Mouse (Mus musculus): ENCODE measurements around the gene Tff3. TPM values are rescaled to one million over a fixed set of nuclear protein-coding genes. Genes with fewer than 3 reads are reported as not detected.

Gene Tff3
- polyA plus RNA-seq, 1 experiment from 2014 or later: not detected

DNA sequence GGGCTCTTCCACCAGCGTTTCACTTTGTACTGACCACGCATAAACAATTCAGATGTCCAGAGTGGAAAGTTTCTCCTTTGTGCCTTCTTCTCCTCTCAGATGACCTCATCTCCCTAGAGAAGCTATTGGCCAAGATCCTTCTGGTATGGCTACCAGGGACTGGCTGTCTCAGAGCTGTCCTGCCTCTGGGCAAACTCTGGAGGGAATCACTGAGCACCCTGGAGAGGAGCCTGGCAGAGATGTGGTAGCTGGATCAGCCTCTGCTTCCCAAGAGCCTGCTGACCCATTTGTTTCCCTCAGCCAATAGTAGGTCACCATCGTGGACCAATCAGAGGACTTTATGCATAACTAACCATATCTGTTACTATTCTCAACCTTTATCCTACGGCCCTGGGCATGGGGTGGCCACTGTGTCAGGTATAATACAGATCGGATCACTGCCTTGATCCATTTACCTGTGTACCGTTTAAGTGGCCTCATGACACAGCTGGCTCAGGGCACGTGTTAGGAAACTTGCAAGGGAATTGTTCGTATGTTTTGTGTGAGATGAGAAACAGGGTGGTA, 26.4 kb downstream of the Tff3 start:
- Histone ChIP-seq H3K9ac (ENCODE audit: low read length) (no peak overlapping the region), H3K27ac (replicated peaks in 1 of 2; ENCODE audit: control insufficient read depth in 1 of 2, insufficient read depth in 1 of 2, low read depth in 2 of 2, low read length in 2 of 2) (no peak overlapping the region), H3K4me3 (ENCODE audit: control insufficient read depth in 1 of 2, insufficient read depth in 1 of 2, low read depth in 1 of 2, low read length in 2 of 2) (no peak overlapping the region), H3K27me3 (ENCODE audit: control insufficient read depth, insufficient read depth, low read length) (no peaks in the 10 kb centered on the region), H3K9me3 (ENCODE audit: control insufficient read depth, low read length) (no peaks in the 10 kb centered on the region), H3K4me1 (ENCODE audit: control insufficient read depth in 2 of 2, insufficient read depth in 2 of 2, low read length in 2 of 2) (peaks cover 0 to 2% of the 10 kb centered on the region in 2 experiments; a peak in 1 of 4 replicates), H3K36me3 (ENCODE audit: control insufficient read depth, insufficient read depth, low read length) (peaks cover 3% of the 10 kb centered on the region; the same call in 1 of the 2 replicates), H3K4me2 (ENCODE audit: low read length) (no peak overlapping the region)
- 78% methylated on average over 8 of the region's 8 CpGs for WGBS
- no peak for ATAC-seq (ENCODE audit: insufficient number of reproducible peaks, insufficient read depth, low FRiP score, low read depth)

DNA sequence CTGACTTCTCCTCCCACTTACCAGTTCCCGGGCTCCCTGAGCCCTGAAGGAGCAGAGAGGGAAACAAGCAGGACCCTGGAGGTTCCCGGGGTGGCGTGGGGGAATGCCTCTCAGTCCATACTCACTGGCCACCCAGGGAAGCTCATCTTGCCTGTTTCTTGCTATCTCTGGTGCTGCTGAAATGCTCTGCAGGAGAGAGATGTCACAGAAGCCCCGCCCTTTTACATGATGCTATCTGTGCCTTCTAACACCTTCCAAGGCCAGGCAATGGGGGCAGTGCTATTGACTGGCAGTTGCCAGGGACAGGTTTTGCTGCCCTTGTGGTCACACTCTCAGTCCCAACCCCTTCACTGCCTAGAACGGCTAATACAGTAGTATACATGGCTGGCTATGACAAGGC, 30.7 kb downstream of the Tff3 start:
- Histone ChIP-seq H3K4me1 (ENCODE audit: control insufficient read depth in 2 of 2, insufficient read depth in 2 of 2, low read length in 2 of 2) (peaks cover 0 to 2% of the 10 kb centered on the region in 2 experiments; a peak in 1 of 4 replicates), H3K36me3 (ENCODE audit: control insufficient read depth, insufficient read depth, low read length) (peaks cover 9% of the 10 kb centered on the region), H3K27me3 (ENCODE audit: control insufficient read depth, insufficient read depth, low read length) (no peaks in the 10 kb centered on the region), H3K27ac (replicated peaks in 1 of 2; ENCODE audit: control insufficient read depth in 1 of 2, insufficient read depth in 1 of 2, low read depth in 2 of 2, low read length in 2 of 2) (no peak overlapping the region), H3K4me2 (ENCODE audit: low read length) (no peak overlapping the region), H3K9me3 (ENCODE audit: control insufficient read depth, low read length) (peaks cover 3% of the 10 kb centered on the region; the same call in 1 of the 2 replicates), H3K4me3 (ENCODE audit: control insufficient read depth in 1 of 2, insufficient read depth in 1 of 2, low read depth in 1 of 2, low read length in 2 of 2) (no peak overlapping the region), H3K9ac (ENCODE audit: low read length) (no peak overlapping the region)
- 57% methylated on average over 5 of the region's 5 CpGs for WGBS
- no peak for ATAC-seq (ENCODE audit: insufficient number of reproducible peaks, insufficient read depth, low FRiP score, low read depth)

GRCm38 (mm10) chr17:31096893-31097292, 32.6 kb downstream of the Tff3 start:
- no peak overlapping the region for H3K4me3 ChIP-seq (ENCODE audit: control insufficient read depth in 1 of 2, insufficient read depth in 1 of 2, low read depth in 1 of 2, low read length in 2 of 2)
- 88% methylated on average over 2 of the region's 2 CpGs for WGBS

DNA sequence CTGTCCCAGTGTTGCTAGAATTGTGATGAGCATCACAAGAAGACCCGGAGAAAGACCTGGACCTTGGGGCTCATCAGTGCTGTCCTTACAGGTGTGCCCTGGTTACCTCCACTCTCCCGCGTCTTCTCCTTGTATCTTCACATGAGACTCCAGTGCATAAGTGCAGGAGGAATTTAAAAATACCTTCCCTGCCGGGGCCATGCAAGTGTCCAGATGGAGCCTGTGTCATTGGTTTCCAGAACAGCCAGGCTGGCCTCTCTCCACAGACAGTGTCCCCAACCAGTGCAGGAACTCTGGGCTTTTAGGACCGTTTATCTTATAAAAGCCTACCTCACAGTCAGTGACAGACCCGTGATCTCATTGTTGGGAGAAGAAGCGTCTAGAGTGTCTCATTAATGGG, 33.9 kb downstream of the Tff3 start:
- WGBS: 85% methylated on average over 7 of the region's 7 CpGs

More at GRCm38 (mm10) chr17:31096893-31097292, 32.6 kb downstream of the Tff3 start:
- Histone ChIP-seq H3K9me3 (ENCODE audit: control insufficient read depth, low read length) (peaks cover 8% of the 10 kb centered on the region), H3K4me1 (ENCODE audit: control insufficient read depth in 2 of 2, insufficient read depth in 2 of 2, low read length in 2 of 2) (peaks cover 0 to 2% of the 10 kb centered on the region in 2 experiments; a peak in 1 of 4 replicates), H3K27me3 (ENCODE audit: control insufficient read depth, insufficient read depth, low read length) (no peaks in the 10 kb centered on the region), H3K9ac (ENCODE audit: low read length) (no peak overlapping the region), H3K36me3 (ENCODE audit: control insufficient read depth, insufficient read depth, low read length) (peaks cover 9% of the 10 kb centered on the region; the same call in 1 of the 2 replicates), H3K4me2 (ENCODE audit: low read length) (no peak overlapping the region), H3K27ac (replicated peaks in 1 of 2; ENCODE audit: control insufficient read depth in 1 of 2, insufficient read depth in 1 of 2, low read depth in 2 of 2, low read length in 2 of 2) (no peak overlapping the region)
- ATAC-seq (ENCODE audit: insufficient number of reproducible peaks, insufficient read depth, low FRiP score, low read depth): no peak

DNA sequence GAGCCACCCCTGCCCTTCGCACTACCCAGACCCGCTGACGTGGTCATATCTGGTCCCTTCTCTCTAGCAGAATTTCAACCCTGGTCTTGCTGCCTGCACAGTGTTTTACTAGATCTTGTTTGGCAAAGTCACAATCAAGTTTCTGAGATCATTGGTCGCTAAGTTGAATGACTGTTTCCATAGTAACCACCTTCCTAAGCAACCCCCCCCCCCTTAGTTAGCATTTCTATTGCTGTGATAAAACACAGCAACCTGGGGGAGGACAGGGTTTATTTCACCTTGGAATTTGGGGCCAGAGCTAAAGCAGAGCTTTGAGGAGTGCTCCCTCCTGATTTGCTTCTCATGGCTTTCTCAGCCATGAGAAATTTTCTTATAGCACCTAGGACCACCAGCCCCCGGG, 34.7 kb downstream of the Tff3 start:
- H3K9ac ChIP-seq (ENCODE audit: low read length): no peak overlapping the region
- H3K4me2 ChIP-seq (ENCODE audit: low read length): no peak overlapping the region
- H3K4me3 ChIP-seq (ENCODE audit: control insufficient read depth in 1 of 2, insufficient read depth in 1 of 2, low read depth in 1 of 2, low read length in 2 of 2): no peak overlapping the region
- peaks cover 9% of the 10 kb centered on the region; the same call in 1 of the 2 replicates for H3K36me3 ChIP-seq (ENCODE audit: control insufficient read depth, insufficient read depth, low read length)
- H3K9me3 ChIP-seq (ENCODE audit: control insufficient read depth, low read length): peaks cover 8% of the 10 kb centered on the region
- peaks cover 16 to 18% of the 10 kb centered on the region in 2 experiments for H3K4me1 ChIP-seq (ENCODE audit: control insufficient read depth in 2 of 2, insufficient read depth in 2 of 2, low read length in 2 of 2)
- no peaks in the 10 kb centered on the region for H3K27me3 ChIP-seq (ENCODE audit: control insufficient read depth, insufficient read depth, low read length)
- no peak for ATAC-seq (ENCODE audit: insufficient number of reproducible peaks, insufficient read depth, low FRiP score, low read depth)
- WGBS: 58% methylated on average over 5 of the region's 5 CpGs
- H3K27ac ChIP-seq (replicated peaks in 1 of 2; ENCODE audit: control insufficient read depth in 1 of 2, insufficient read depth in 1 of 2, low read depth in 2 of 2, low read length in 2 of 2): no peak overlapping the region

More for the DNA sequence above, 33.9 kb downstream of the Tff3 start:
- H3K4me2 ChIP-seq (ENCODE audit: low read length): no peak overlapping the region
- H3K9me3 ChIP-seq (ENCODE audit: control insufficient read depth, low read length): peaks cover 8% of the 10 kb centered on the region
- peaks cover 9% of the 10 kb centered on the region; the same call in 1 of the 2 replicates for H3K36me3 ChIP-seq (ENCODE audit: control insufficient read depth, insufficient read depth, low read length)
- H3K27ac ChIP-seq (replicated peaks in 1 of 2; ENCODE audit: control insufficient read depth in 1 of 2, insufficient read depth in 1 of 2, low read depth in 2 of 2, low read length in 2 of 2): no peak overlapping the region
- H3K9ac ChIP-seq (ENCODE audit: low read length): no peak overlapping the region
- H3K4me1 ChIP-seq (ENCODE audit: control insufficient read depth in 2 of 2, insufficient read depth in 2 of 2, low read length in 2 of 2): peaks cover 8 to 13% of the 10 kb centered on the region in 2 experiments
- no peak overlapping the region for H3K4me3 ChIP-seq (ENCODE audit: control insufficient read depth in 1 of 2, insufficient read depth in 1 of 2, low read depth in 1 of 2, low read length in 2 of 2)
- no peaks in the 10 kb centered on the region for H3K27me3 ChIP-seq (ENCODE audit: control insufficient read depth, insufficient read depth, low read length)
- no peak for ATAC-seq (ENCODE audit: insufficient number of reproducible peaks, insufficient read depth, low FRiP score, low read depth)

GRCm38 (mm10) chr17:31091023-31091735, 38.3 kb downstream of the Tff3 start:
- H3K36me3 ChIP-seq (ENCODE audit: control insufficient read depth, insufficient read depth, low read length): peaks cover 5% of the 10 kb centered on the region; the same call in 1 of the 2 replicates
- H3K4me3 ChIP-seq (ENCODE audit: control insufficient read depth in 1 of 2, insufficient read depth in 1 of 2, low read depth in 1 of 2, low read length in 2 of 2): no peak overlapping the region
- H3K4me1 ChIP-seq (ENCODE audit: control insufficient read depth in 2 of 2, insufficient read depth in 2 of 2, low read length in 2 of 2): peaks cover 30 to 35% of the 10 kb centered on the region in 2 experiments
- H3K9ac ChIP-seq (ENCODE audit: low read length): no peak overlapping the region
- H3K9me3 ChIP-seq (ENCODE audit: control insufficient read depth, low read length): peaks cover 5% of the 10 kb centered on the region
- H3K27ac ChIP-seq (replicated peaks in 1 of 2; ENCODE audit: control insufficient read depth in 1 of 2, insufficient read depth in 1 of 2, low read depth in 2 of 2, low read length in 2 of 2): no peak overlapping the region; a peak in 1 of 4 replicates
- H3K4me2 ChIP-seq (ENCODE audit: low read length): no peak overlapping the region
- ATAC-seq (ENCODE audit: insufficient number of reproducible peaks, insufficient read depth, low FRiP score, low read depth): no peak
- 13% methylated on average over 13 of the region's 13 CpGs for WGBS
- H3K27me3 ChIP-seq (ENCODE audit: control insufficient read depth, insufficient read depth, low read length): no peaks in the 10 kb centered on the region

- Histone ChIP-seq H3K27ac (replicated peaks in 1 of 2; ENCODE audit: control insufficient read depth in 1 of 2, insufficient read depth in 1 of 2, low read depth in 2 of 2, low read length in 2 of 2) (peak overlapping the region in 1 of 2 experiments; percentile 6; a peak in 1 of 4 replicates), H3K27me3 (ENCODE audit: control insufficient read depth, insufficient read depth, low read length) (no peaks in the 10 kb centered on the region), H3K4me2 (ENCODE audit: low read length) (no peak overlapping the region), H3K9ac (ENCODE audit: low read length) (no peak overlapping the region), H3K4me3 (ENCODE audit: control insufficient read depth in 1 of 2, insufficient read depth in 1 of 2, low read depth in 1 of 2, low read length in 2 of 2) (no peak overlapping the region), H3K36me3 (ENCODE audit: control insufficient read depth, insufficient read depth, low read length) (no peaks in the 10 kb centered on the region), H3K4me1 (ENCODE audit: control insufficient read depth in 2 of 2, insufficient read depth in 2 of 2, low read length in 2 of 2) (peaks cover 30 to 35% of the 10 kb centered on the region in 2 experiments), H3K9me3 (ENCODE audit: control insufficient read depth, low read length) (peaks cover 5% of the 10 kb centered on the region; the same call in 1 of the 2 replicates)
- no peak for ATAC-seq (ENCODE audit: insufficient number of reproducible peaks, insufficient read depth, low FRiP score, low read depth)
- 57% methylated on average over 8 of the region's 8 CpGs for WGBS
Measured at GRCm38 (mm10) chr17:31089848-31090247, 39.6 kb downstream of the Tff3 start.

All from heart, embryonic 14.5 days (tissue).